Mouse (Mus musculus) heart, adult 11 months (tissue): Measurements from ENCODE around the gene Pik3c2a.
"Not testable (repeated sequence)": the region's sequence is repeated elsewhere in the genome, so short reads cannot be mapped to it uniquely, and the experiment has no call there.

Source experiments
- DNase-seq: peaks from one replicate; pipeline ENCODE4 v3.0.0; 2022

Pik3c2a gene

GRCm38 (mm10) chr7:116387389-116387788 is 55.9 kb downstream of the Pik3c2a start:
- not testable (repeated sequence) for DNase-seq

GRCm38 (mm10) chr7:116379181-116379580 is 64.1 kb downstream of the Pik3c2a start:
- not testable (repeated sequence) for DNase-seq

- DNase-seq, result no peak
Measured at GRCm38 (mm10) chr7:116374284-116374683, 69.0 kb downstream of the Pik3c2a start.

GRCm38 (mm10) chr7:116336226-116336625 is 107.0 kb downstream of the Pik3c2a start:
- peak; percentile 90 for DNase-seq

- peak; percentile 83 for DNase-seq
Measured at GRCm38 (mm10) chr7:116335133-116335532, 108.1 kb downstream of the Pik3c2a start.

GRCm38 (mm10) chr7:116334669-116335038 is 108.6 kb downstream of the Pik3c2a start:
- DNase-seq, result no peak

GRCm38 (mm10) chr7:116333713-116334668 is 109.3 kb downstream of the Pik3c2a start, which contains the start of gene Rps13:
Rps13 (minus strand) TSS chr7:116334195.
- DNase-seq, result peak; percentile 100

- no peak for DNase-seq
Measured at GRCm38 (mm10) chr7:116331246-116331645, 112.0 kb downstream of the Pik3c2a start.

GRCm38 (mm10) chr7:116329858-116330257 is 113.4 kb downstream of the Pik3c2a start:
- DNase-seq, result no peak

- no peak for DNase-seq
Measured at GRCm38 (mm10) chr7:116328777-116329176, 114.5 kb downstream of the Pik3c2a start.

- DNase-seq, result peak; percentile 8
Measured at GRCm38 (mm10) chr7:116327901-116328300, 115.3 kb downstream of the Pik3c2a start.

GRCm38 (mm10) chr7:116323331-116323964 is 119.8 kb downstream of the Pik3c2a start:
- DNase-seq, result peak; percentile 86

GRCm38 (mm10) chr7:116309456-116309855 is 133.8 kb downstream of the Pik3c2a start:
- no peak for DNase-seq

- no peak for DNase-seq
Measured at GRCm38 (mm10) chr7:116308632-116308991, 134.6 kb downstream of the Pik3c2a start.

GRCm38 (mm10) chr7:116307871-116308631 is 135.2 kb downstream of the Pik3c2a start, which contains the start of gene Plekha7:
Plekha7 (minus strand) TSS chr7:116308376.
- peak; percentile 94 for DNase-seq

GRCm38 (mm10) chr7:116307099-116307870 is 136.0 kb downstream of the Pik3c2a start:
- DNase-seq, result peak; percentile 98

GRCm38 (mm10) chr7:116306601-116307000 is 136.6 kb downstream of the Pik3c2a start:
- DNase-seq, result no peak

- DNase-seq, result no peak
Measured at GRCm38 (mm10) chr7:116301661-116302311, 141.5 kb downstream of the Pik3c2a start.

GRCm38 (mm10) chr7:116301144-116301543 is 142.1 kb downstream of the Pik3c2a start:
- DNase-seq, result no peak

- DNase-seq, result no peak
Measured at GRCm38 (mm10) chr7:116298851-116299250, 144.4 kb downstream of the Pik3c2a start.

GRCm38 (mm10) chr7:116298389-116298788 is 144.9 kb downstream of the Pik3c2a start:
- no peak for DNase-seq

GRCm38 (mm10) chr7:116294961-116295360 is 148.3 kb downstream of the Pik3c2a start:
- no peak for DNase-seq
